In the genomic region with DNA sequence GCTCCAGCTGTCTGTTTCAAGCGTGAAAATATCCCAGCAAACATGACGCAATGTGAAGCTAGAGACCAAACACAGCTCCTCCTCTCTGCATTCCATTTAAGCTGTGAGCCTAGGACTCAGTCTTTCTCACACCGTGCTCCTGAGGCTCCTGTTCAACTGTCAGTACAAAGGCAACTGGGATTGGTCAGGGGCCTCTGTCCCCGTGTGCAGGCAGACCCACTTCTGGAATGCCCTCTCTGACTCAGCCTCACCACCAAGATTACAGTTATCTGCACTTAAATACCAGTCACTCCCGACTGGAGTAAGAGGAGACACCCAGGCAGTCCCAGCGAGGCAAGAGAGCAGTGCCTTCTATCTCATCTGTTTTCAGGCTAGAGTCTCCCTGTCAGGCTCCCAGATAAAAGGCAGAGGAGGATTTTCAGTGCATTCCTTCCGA, we compare ENCODE assay signal across 10 mouse cellular contexts.
DNase-seq lines count a peak whose midpoint lies in the region; ATAC-seq and TF ChIP-seq lines count a peak whose summit lies in the region.
"Had no signal": no experiment of that assay in that cellular context is flagged by ENCODE, and none has a peak within 500 bp of the region (broad histone marks: within the 10 kb centered on the region; RNA-seq: fewer than 3 reads in every experiment).

No protein-coding gene starts in this region.

- no peaks in the 10 kb centered on the region for H3K4me1 ChIP-seq in embryonic facial prominence, embryonic 11.5 days (ENCODE audit: control insufficient read depth, insufficient read depth, low read length)
- H3K4me1 ChIP-seq in embryonic facial prominence, embryonic 10.5 days, result no peaks in the 10 kb centered on the region
- peaks cover 22% of the 10 kb centered on the region for H3K4me1 ChIP-seq in heart, embryonic 12.5 days (replicated peaks)
- H3K4me1 ChIP-seq: neural tube, embryonic 12.5 days had no signal

- POLR2A ChIA-PET in Patski (lab: Charles Lee), result no interaction called here

- H3K4me2 ChIP-seq in embryonic facial prominence, embryonic 11.5 days (ENCODE audit: low read depth, low read length), result no peak overlapping the region
- H3K4me2 ChIP-seq in heart, embryonic 12.5 days, result peak overlapping the region; percentile 30
- H3K4me2 ChIP-seq: neural tube, embryonic 12.5 days had no signal

- DNase-seq in embryonic facial prominence, embryonic 11.5 days (ENCODE audit: low spot score), result no peak
- DNase-seq in embryonic facial prominence, embryonic 10.5 days (ENCODE audit: low spot score), result no peak
- DNase-seq in Patski (ENCODE audit: low read depth, low spot score), result no peak
- DNase-seq in mesoderm, embryonic 11.5 days (ENCODE audit: low read depth, low spot score), result peak; percentile 12
- no peak for DNase-seq in spleen, adult 12 weeks (ENCODE audit: low spot score)
- DNase-seq in gastrocnemius, postnatal 10 days, result no peak
- no peak for DNase-seq in urinary bladder, adult 2 months (ENCODE audit: low spot score)

- no peak overlapping the region for H3K27ac ChIP-seq in embryonic facial prominence, embryonic 11.5 days (replicated peaks; ENCODE audit: low read depth, low read length)
- H3K27ac ChIP-seq in embryonic facial prominence, embryonic 10.5 days (replicated peaks), result no peak overlapping the region
- H3K27ac ChIP-seq in heart, embryonic 12.5 days (ENCODE audit: poor library complexity, severe bottlenecking), result peak overlapping the region; percentile 75
- H3K27ac ChIP-seq: forebrain, embryonic 10.5 days; neural tube, embryonic 12.5 days had no signal

- no peaks in the 10 kb centered on the region for H3K36me3 ChIP-seq in embryonic facial prominence, embryonic 11.5 days (replicated peaks; ENCODE audit: control insufficient read depth, insufficient read depth, low read depth, low read length)
- no peaks in the 10 kb centered on the region for H3K36me3 ChIP-seq in embryonic facial prominence, embryonic 10.5 days (replicated peaks)
- no peaks in the 10 kb centered on the region for H3K36me3 ChIP-seq in heart, embryonic 12.5 days
- H3K36me3 ChIP-seq: forebrain, embryonic 10.5 days; neural tube, embryonic 12.5 days had no signal

- no peak for TF ChIP-seq CTCF in Patski (IDR thresholded peaks at IDR 0.05)

- CTCF ChIA-PET in Patski (lab: Charles Lee), result interaction anchor here (1.0 kb wide), 1 partner anchor 23 kb away, joined by 3 read pairs; no protein-coding TSS in a partner anchor

- in situ Hi-C loops in Patski (cut with MboI; ENCODE audit: low pct_unique_long_range_greater_than_20kb), result no loop called here

- H3K9me3 ChIP-seq in embryonic facial prominence, embryonic 11.5 days (replicated peaks; ENCODE audit: control insufficient read depth, low read length), result no peaks in the 10 kb centered on the region
- no peaks in the 10 kb centered on the region for H3K9me3 ChIP-seq in embryonic facial prominence, embryonic 10.5 days
- H3K9me3 ChIP-seq in heart, embryonic 12.5 days (replicated peaks), result no peaks in the 10 kb centered on the region
- H3K9me3 ChIP-seq: forebrain, embryonic 10.5 days; neural tube, embryonic 12.5 days had no signal

- no peak overlapping the region for H3K4me3 ChIP-seq in embryonic facial prominence, embryonic 11.5 days (ENCODE audit: low read depth, low read length)
- no peak overlapping the region for H3K4me3 ChIP-seq in embryonic facial prominence, embryonic 10.5 days
- H3K4me3 ChIP-seq in heart, embryonic 12.5 days, result no peak overlapping the region
- H3K4me3 ChIP-seq: forebrain, embryonic 10.5 days; neural tube, embryonic 12.5 days had no signal

- peak; percentile 73 for ATAC-seq in embryonic facial prominence, embryonic 11.5 days (replicated peaks; ENCODE audit: insufficient number of reproducible peaks, low FRiP score, low TSS enrichment, low read depth)
- peak; percentile 35 for ATAC-seq in Patski
- peak; percentile 87 for ATAC-seq in heart, embryonic 12.5 days (ENCODE audit: insufficient number of reproducible peaks, low FRiP score)

- H3K27me3 ChIP-seq in embryonic facial prominence, embryonic 11.5 days (ENCODE audit: control insufficient read depth, insufficient read depth, low read length), result no peaks in the 10 kb centered on the region
- H3K27me3 ChIP-seq in embryonic facial prominence, embryonic 10.5 days (replicated peaks; ENCODE audit: low read depth, poor library complexity, severe bottlenecking), result no peaks in the 10 kb centered on the region
- H3K27me3 ChIP-seq in Patski, result peaks cover 4% of the 10 kb centered on the region
- no peaks in the 10 kb centered on the region for H3K27me3 ChIP-seq in heart, embryonic 12.5 days (replicated peaks)
- H3K27me3 ChIP-seq: neural tube, embryonic 12.5 days had no signal

- no peak overlapping the region for H3K9ac ChIP-seq in embryonic facial prominence, embryonic 11.5 days (replicated peaks; ENCODE audit: low read length)
- H3K9ac ChIP-seq in heart, embryonic 12.5 days, result no peak overlapping the region
- H3K9ac ChIP-seq: neural tube, embryonic 12.5 days had no signal

- WGBS in embryonic facial prominence, embryonic 11.5 days, result 34% methylated on average over 7 of the region's 7 CpGs
- WGBS in embryonic facial prominence, embryonic 10.5 days, result 48% methylated on average over 7 of the region's 7 CpGs
- WGBS in heart, embryonic 12.5 days, result 11% methylated on average over 7 of the region's 7 CpGs

Comparison
In these comparisons a context has a peak if more than half of its experiments do, and no peak if none do; other contexts are left out.
1. ATAC-seq: peak in every context shown above with its lines; median percentile 87 in heart, embryonic 12.5 days; 73 in embryonic facial prominence, embryonic 11.5 days; 35 in Patski.